Mouse (Mus musculus): ENCODE data around the gene Gm49486. TPM values are rescaled to one million over a fixed set of nuclear protein-coding genes. Genes with fewer than 3 reads are reported as not detected.

Gene Gm49486
- total RNA-seq, 2 experiments from 2014 or later = 0.52 to 0.74 TPM

Other genes starting within 250 kb of the Gm49486 start
- gene H1f0, start 200.9 kb upstream of the Gm49486 start, total RNA-seq (2021) = 100 to 1,000 TPM; 262 to 304 TPM
- gene Galr3, start 187.5 kb upstream of the Gm49486 start, total RNA-seq (2021) = not detected
- 10 to 100 TPM; 11.8 to 12.7 TPM for gene Ankrd54, start 166.5 kb upstream of the Gm49486 start, total RNA-seq (2021)
- gene Eif3l, start 154.2 kb upstream of the Gm49486 start, total RNA-seq (2021) = 100 to 1,000 TPM; 103 to 109 TPM
- gene Micall1, start 120.5 kb upstream of the Gm49486 start, total RNA-seq (2021) = 100 to 1,000 TPM in 1 of 2 experiments, 10 to 100 TPM in 1; 92.8 to 101 TPM
- 100 to 1,000 TPM; 126 to 139 TPM for gene Polr2f, start 88.4 kb upstream of the Gm49486 start, total RNA-seq (2021)
- gene 1700088E04Rik, start 88.1 kb upstream of the Gm49486 start, total RNA-seq (2021) = 1 to 10 TPM; 1.2 to 2.1 TPM
- under 1 TPM; 0.55 to 0.90 TPM for gene Sox10, start 64.2 kb upstream of the Gm49486 start, total RNA-seq (2021)
- gene Pick1, start 218 bp upstream of the Gm49486 start, total RNA-seq (2021) = 10 to 100 TPM; 24.5 to 26.0 TPM
- gene Slc16a8, start 25.4 kb downstream of the Gm49486 start, total RNA-seq (2021) = under 1 TPM; 0.23 to 0.31 TPM
- 1 to 10 TPM; 1.3 to 2.0 TPM for gene Baiap2l2, start 56.1 kb downstream of the Gm49486 start, total RNA-seq (2021)
- gene Pla2g6, start 99.0 kb downstream of the Gm49486 start, total RNA-seq (2021) = 1 to 10 TPM; 8.4 to 9.6 TPM
- 10 to 100 TPM in 1 of 2 experiments, 1 to 10 TPM in 1; 9.8 to 10.2 TPM for gene Maff, start 117.2 kb downstream of the Gm49486 start, total RNA-seq (2021)
- gene Tmem184b, start 174.2 kb downstream of the Gm49486 start, total RNA-seq (2021) = 10 to 100 TPM; 68.1 to 73.4 TPM
- gene Csnk1e, start 226.2 kb downstream of the Gm49486 start, total RNA-seq (2021) = 100 to 1,000 TPM in 1 of 2 experiments, 10 to 100 TPM in 1; 99.6 to 108 TPM

All from heart, postnatal 4 days (tissue).